Mouse (Mus musculus) intestine, embryonic 14.5 days (tissue): ENCODE measurements around the gene Galntl5. TPM values are rescaled to one million over a fixed set of nuclear protein-coding genes. Genes with fewer than 3 reads are reported as not detected.

Experiments
- ATAC-seq: fragments of 200-750 bp; cut with Nextera tagmentation; replicated peaks from 2 replicates; pipeline ENCODE4 v1.8.0; 2017; ENCODE audit warnings: low read depth, moderate number of reproducible peaks, moderate TSS enrichment, moderate library complexity; ENCODE audit not compliant: low FRiP score, low TSS enrichment
- DNase-seq: peaks from one replicate; pipeline ENCODE4 v3.0.0-alpha.2; 2018; ENCODE audit warnings: low spot score
- H3K27ac ChIP-seq: fragments of 300-500 bp; sonication (generic); 2 replicates; pipeline ENCODE4 v1.5.1; 2014; ENCODE audit warnings: low read depth, mild to moderate bottlenecking, control low read depth
- H3K27me3 ChIP-seq: fragments of 300-500 bp; sonication (generic); replicated peaks from 2 replicates; pipeline ENCODE4 v1.6.1; 2014; ENCODE audit warnings: low read length, control low read depth; ENCODE audit not compliant: control insufficient read depth, insufficient read depth
- H3K36me3 ChIP-seq: fragments of 300-500 bp; sonication (generic); 2 replicates; pipeline ENCODE4 v1.6.1; 2014; ENCODE audit warnings: low read length, control low read depth; ENCODE audit not compliant: control insufficient read depth, insufficient read depth
- H3K4me1 ChIP-seq: fragments of 300-500 bp; sonication (generic); replicated peaks from 2 replicates; pipeline ENCODE4 v1.6.1; 2014; ENCODE audit warnings: low read length, control low read depth, mixed read lengths; ENCODE audit not compliant: control insufficient read depth, insufficient read depth
- H3K4me2 ChIP-seq: fragments of 300-500 bp; sonication (generic); 2 replicates; pipeline ENCODE4 v1.6.1; 2014; ENCODE audit warnings: low read length
- H3K4me3 ChIP-seq: fragments of 300-500 bp; sonication (generic); 2 replicates; pipeline ENCODE4 v1.5.1; 2014; ENCODE audit warnings: low read depth, low read length, control low read depth, mixed read lengths
- H3K9ac ChIP-seq: fragments of 300-500 bp; sonication (generic); 2 replicates; pipeline ENCODE4 v1.6.1; 2014; ENCODE audit warnings: mild to moderate bottlenecking, low read length
- H3K9me3 ChIP-seq: fragments of 300-500 bp; sonication (generic); 2 replicates; pipeline ENCODE4 v1.6.1; 2016; ENCODE audit warnings: low read length, control low read depth; ENCODE audit not compliant: control insufficient read depth
- WGBS: fragments of 180-500 bp; shearing (Covaris S2); extraction: QIAGEN DNeasy Blood & Tissue Kit; methylation state at CpG from one replicate; pipeline ENCODE4 v1.1.7; 2014; 5-methylcytosine and 5-hydroxymethylcytosine counted together
- polyA plus RNA-seq: library from polyadenylated mRNA; unstranded; fragments of >200 nt; fragmentation: Nextera tagmentation; extraction: Ambion mirVana; gene quantifications from 2 replicates; pipeline ENCODE4 v1.2.1, GENCODE M21; 2014

The Galntl5 gene
- not detected in 2 replicates for polyA plus RNA-seq

DNA sequence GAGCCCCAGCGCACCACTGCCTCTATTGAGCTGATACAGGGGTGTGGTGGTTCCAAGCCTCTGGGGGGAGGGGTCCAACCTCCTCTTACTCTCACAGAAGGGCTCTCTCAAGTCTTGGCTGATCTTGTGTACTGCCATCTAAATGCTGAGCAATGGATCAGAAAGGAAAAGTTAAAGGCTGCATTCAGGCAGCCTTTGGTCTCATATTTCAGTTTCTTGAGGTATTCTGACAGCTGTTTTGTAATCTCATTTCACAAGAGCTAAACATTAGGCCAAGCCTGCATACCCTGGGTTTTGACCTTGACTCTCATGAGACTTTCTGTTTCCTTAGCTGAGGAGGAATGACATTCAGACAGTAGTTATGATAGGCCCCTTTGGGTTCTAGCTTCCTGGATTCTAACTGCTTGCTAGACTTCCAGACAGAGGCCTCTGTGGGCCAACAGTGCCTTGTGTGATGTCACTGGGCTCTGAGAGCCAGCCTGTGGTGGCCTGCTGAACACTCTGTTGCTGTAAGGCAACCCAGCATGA lies at the start of gene Galntl5:
TSS of gene Galntl5 (plus strand) at position 457 of the 528 bp plus-strand sequence.
- H3K9ac ChIP-seq: no peak within 1 kb of the TSS
- H3K4me1 ChIP-seq: no peaks in the 10 kb centered on the region
- no peaks in the 10 kb centered on the region for H3K9me3 ChIP-seq
- no peak within 1 kb of the TSS for H3K4me3 ChIP-seq
- ATAC-seq (no peak), DNase-seq (no peak)
- no peak within 1 kb of the TSS for H3K4me2 ChIP-seq
- WGBS: 95% methylated on average over 1 of the region's 1 CpGs
- H3K36me3 ChIP-seq: no peaks in the 10 kb centered on the region
- no peaks in the 10 kb centered on the region for H3K27me3 ChIP-seq
- H3K27ac ChIP-seq: no peak within 1 kb of the TSS

GRCm38 (mm10) chr5:25146705-25147104 lies 34.6 kb upstream of the Galntl5 start:
- Histone ChIP-seq H3K27ac (no peak overlapping the region), H3K9me3 (no peaks in the 10 kb centered on the region), H3K27me3 (no peaks in the 10 kb centered on the region), H3K4me3 (no peak overlapping the region), H3K36me3 (no peaks in the 10 kb centered on the region), H3K9ac (no peak overlapping the region), H3K4me1 (no peaks in the 10 kb centered on the region), H3K4me2 (no peak overlapping the region)
- DNase-seq (peak; percentile 10), ATAC-seq (no peak)
- 64% methylated on average over 7 of the region's 7 CpGs for WGBS

DNA sequence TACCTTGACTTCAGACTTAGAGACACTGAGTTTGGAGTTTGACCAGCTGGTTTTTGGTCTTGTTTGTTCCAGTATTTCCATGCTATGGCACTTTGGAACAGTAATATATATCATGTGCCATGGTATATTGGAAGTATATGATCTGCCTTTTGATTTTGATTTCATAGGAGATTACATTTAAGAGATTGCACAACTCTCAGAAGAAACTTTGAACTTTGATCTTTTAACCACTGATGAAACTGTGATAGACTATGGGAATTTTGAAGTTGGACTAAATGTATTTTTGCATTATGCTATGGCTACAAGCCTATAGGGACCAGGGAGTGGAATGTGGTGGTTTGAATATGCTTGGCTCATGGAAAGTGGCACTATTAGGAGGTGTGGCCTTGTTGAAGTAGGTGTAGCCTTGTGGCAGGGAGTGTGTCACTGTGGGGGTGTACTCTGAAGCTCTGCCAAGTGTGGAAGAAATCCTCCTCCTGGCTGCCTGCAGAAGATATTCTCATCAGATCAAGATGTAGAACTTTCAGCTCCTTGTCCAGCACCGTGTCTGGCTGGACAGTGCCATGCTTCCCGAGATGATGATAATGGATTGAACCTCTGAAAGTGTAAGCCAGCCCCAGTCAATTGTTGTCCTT lies 31.8 kb upstream of the Galntl5 start:
- Histone ChIP-seq H3K4me2 (no peak overlapping the region), H3K27me3 (no peaks in the 10 kb centered on the region), H3K27ac (no peak overlapping the region), H3K4me3 (no peak overlapping the region), H3K9ac (no peak overlapping the region), H3K9me3 (no peaks in the 10 kb centered on the region), H3K36me3 (no peaks in the 10 kb centered on the region), H3K4me1 (no peaks in the 10 kb centered on the region)
- no peak for ATAC-seq
- DNase-seq: peak; percentile 35
- 77% methylated on average over 2 of the region's 2 CpGs for WGBS

DNA sequence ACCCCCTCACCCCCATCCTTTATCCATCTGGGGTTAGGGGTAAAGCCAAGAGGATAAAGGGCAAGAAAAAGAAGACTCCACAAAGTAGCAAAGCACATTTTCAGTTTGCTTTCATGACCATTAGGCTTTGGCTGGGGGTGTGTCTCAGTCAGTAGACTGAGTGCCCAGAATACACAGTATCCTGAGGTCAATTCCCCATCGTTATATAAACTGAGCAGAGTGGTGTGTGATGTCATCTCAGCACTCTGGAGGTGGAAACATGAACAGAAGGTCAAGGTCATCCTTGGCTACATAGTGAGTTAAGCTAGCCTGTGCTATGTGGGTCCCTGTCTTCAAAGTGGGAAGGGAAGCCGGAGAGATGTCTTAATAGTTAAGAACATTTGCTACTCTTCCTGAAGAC lies 27.8 kb upstream of the Galntl5 start:
- no peak overlapping the region for H3K4me2 ChIP-seq
- WGBS: 87% methylated on average over 2 of the region's 2 CpGs
- no peaks in the 10 kb centered on the region for H3K27me3 ChIP-seq
- no peak for ATAC-seq
- no peak overlapping the region for H3K4me3 ChIP-seq
- H3K9ac ChIP-seq: no peak overlapping the region
- H3K27ac ChIP-seq: no peak overlapping the region
- H3K9me3 ChIP-seq: no peaks in the 10 kb centered on the region
- H3K36me3 ChIP-seq: no peaks in the 10 kb centered on the region
- H3K4me1 ChIP-seq: no peaks in the 10 kb centered on the region
- DNase-seq: peak; percentile 16

- Histone ChIP-seq H3K36me3 (no peaks in the 10 kb centered on the region), H3K9ac (no peak overlapping the region), H3K4me1 (no peaks in the 10 kb centered on the region), H3K4me2 (no peak overlapping the region), H3K4me3 (no peak overlapping the region), H3K27ac (no peak overlapping the region), H3K9me3 (no peaks in the 10 kb centered on the region), H3K27me3 (no peaks in the 10 kb centered on the region)
- DNase-seq (peak; percentile 15), ATAC-seq (no peak)
- WGBS: 60% methylated on average over 3 of the region's 3 CpGs
These were observed 27.3 kb upstream of the Galntl5 start for GRCm38 (mm10) chr5:25153996-25154395.

- ATAC-seq: no peak
- DNase-seq: peak; percentile 39
These were observed 26.4 kb upstream of the Galntl5 start for GRCm38 (mm10) chr5:25154823-25155222.

DNA sequence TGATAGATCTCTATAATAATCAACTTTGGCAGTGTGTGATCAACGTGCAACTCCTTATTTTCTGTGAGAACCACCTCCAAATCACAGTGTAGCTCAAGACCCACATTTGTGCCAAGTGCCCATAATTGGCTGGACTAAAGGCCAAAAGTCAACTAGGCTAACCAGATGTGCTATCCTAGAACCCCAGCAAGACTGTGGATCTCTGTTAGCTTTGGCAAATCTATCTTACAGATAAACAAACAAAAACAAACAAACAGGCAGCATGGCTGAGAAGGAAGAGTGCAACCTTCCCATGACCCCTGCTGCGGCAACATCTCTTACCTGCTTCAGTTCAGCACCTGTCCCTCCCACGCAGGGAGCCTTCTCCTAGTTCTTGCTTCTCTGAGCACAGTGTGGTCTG lies 25.9 kb upstream of the Galntl5 start:
- WGBS: 78% methylated on average over 3 of the region's 3 CpGs
- Histone ChIP-seq H3K4me1 (no peaks in the 10 kb centered on the region), H3K36me3 (no peaks in the 10 kb centered on the region), H3K4me3 (no peak overlapping the region), H3K9me3 (no peaks in the 10 kb centered on the region), H3K27me3 (no peaks in the 10 kb centered on the region), H3K4me2 (no peak overlapping the region), H3K9ac (no peak overlapping the region), H3K27ac (no peak overlapping the region)
- DNase-seq (peak; percentile 39), ATAC-seq (no peak)

More at GRCm38 (mm10) chr5:25154823-25155222, 26.4 kb upstream of the Galntl5 start:
- 91% methylated on average over 4 of the region's 4 CpGs for WGBS
- Histone ChIP-seq H3K36me3 (no peaks in the 10 kb centered on the region), H3K4me3 (no peak overlapping the region), H3K9ac (no peak overlapping the region), H3K9me3 (no peaks in the 10 kb centered on the region), H3K27me3 (no peaks in the 10 kb centered on the region), H3K27ac (no peak overlapping the region), H3K4me1 (no peaks in the 10 kb centered on the region), H3K4me2 (no peak overlapping the region)

- Histone ChIP-seq H3K4me2 (no peak overlapping the region), H3K36me3 (no peaks in the 10 kb centered on the region), H3K27me3 (no peaks in the 10 kb centered on the region), H3K9me3 (no peaks in the 10 kb centered on the region), H3K27ac (no peak overlapping the region), H3K4me3 (no peak overlapping the region), H3K4me1 (no peaks in the 10 kb centered on the region), H3K9ac (no peak overlapping the region)
- WGBS: 39% methylated on average over 4 of the region's 4 CpGs
- DNase-seq: peak; percentile 16
- ATAC-seq: no peak
These were observed 24.1 kb upstream of the Galntl5 start for GRCm38 (mm10) chr5:25157136-25157535.

GRCm38 (mm10) chr5:25160515-25160914 lies 20.7 kb upstream of the Galntl5 start:
- DNase-seq (peak; percentile 48), ATAC-seq (no peak)
- 31% methylated on average over 11 of the region's 11 CpGs for WGBS
- H3K4me1 ChIP-seq: no peaks in the 10 kb centered on the region
- H3K4me3 ChIP-seq: no peak overlapping the region
- no peaks in the 10 kb centered on the region for H3K9me3 ChIP-seq
- H3K27ac ChIP-seq: no peak overlapping the region
- no peak overlapping the region for H3K9ac ChIP-seq
- no peaks in the 10 kb centered on the region for H3K36me3 ChIP-seq
- H3K4me2 ChIP-seq: no peak overlapping the region
- no peaks in the 10 kb centered on the region for H3K27me3 ChIP-seq
